Mouse (Mus musculus): Measurements from ENCODE around the gene Slc7a6.

The Slc7a6 gene

GRCm38 (mm10) chr8:106140769-106141168 lies 27.9 kb upstream of the Slc7a6 start:
- DNase-seq (ENCODE audit: low read depth): peak; percentile 92

GRCm38 (mm10) chr8:106145331-106145730 lies 23.3 kb upstream of the Slc7a6 start:
- DNase-seq (ENCODE audit: low read depth): no peak

DNA sequence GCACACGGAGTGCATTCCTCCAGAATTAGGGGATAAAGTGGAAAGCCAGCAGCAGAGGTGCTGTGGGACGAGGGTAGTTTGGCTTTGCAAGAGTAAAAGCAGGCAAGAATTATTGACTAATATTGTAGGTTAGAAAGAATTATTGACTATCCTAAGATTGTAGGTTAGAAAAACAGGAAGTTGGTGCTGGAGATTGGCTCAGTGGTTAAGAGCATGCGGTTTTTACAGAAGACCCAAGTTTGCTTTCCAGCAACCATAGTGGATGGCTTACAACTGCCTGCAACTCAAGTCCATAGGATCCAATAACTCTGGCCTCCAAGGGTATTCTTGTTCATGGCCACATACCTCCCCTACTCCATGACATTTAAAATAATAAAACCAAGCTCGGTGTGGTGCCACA lies 22.6 kb upstream of the Slc7a6 start:
- no peak for DNase-seq (ENCODE audit: low read depth)

- no peak for DNase-seq (ENCODE audit: low read depth)
Measured at GRCm38 (mm10) chr8:106147868-106148565, 20.6 kb upstream of the Slc7a6 start.

DNA sequence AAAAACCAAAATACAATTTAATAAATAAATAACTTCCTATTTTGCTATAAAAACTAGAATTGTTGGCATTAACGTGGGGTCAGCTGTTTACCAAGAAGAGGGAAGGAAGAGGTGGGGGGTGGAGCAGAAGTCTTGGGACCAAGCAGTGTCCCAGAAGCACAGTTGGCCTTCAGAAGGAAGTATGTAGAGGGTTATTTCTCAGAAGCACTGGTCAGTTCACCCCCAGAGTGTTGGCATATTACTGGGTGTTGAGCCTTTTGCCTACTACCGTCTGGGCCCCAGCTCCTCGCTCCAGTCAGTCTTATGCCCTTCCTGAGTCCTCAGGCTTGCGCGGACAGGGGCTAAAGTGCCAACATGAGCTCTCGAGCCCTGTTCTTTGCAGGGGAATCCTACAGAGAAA lies 19.6 kb upstream of the Slc7a6 start:
- no peak for DNase-seq (ENCODE audit: low read depth)

GRCm38 (mm10) chr8:106149801-106150652 lies 18.6 kb upstream of the Slc7a6 start, which contains the start of gene Pla2g15:
Gene Pla2g15 (plus strand): TSS chr8:106150399.
- DNase-seq (ENCODE audit: low read depth): peak; percentile 94

GRCm38 (mm10) chr8:106150653-106151000 lies 18.0 kb upstream of the Slc7a6 start:
- DNase-seq (ENCODE audit: low read depth): no peak

DNA sequence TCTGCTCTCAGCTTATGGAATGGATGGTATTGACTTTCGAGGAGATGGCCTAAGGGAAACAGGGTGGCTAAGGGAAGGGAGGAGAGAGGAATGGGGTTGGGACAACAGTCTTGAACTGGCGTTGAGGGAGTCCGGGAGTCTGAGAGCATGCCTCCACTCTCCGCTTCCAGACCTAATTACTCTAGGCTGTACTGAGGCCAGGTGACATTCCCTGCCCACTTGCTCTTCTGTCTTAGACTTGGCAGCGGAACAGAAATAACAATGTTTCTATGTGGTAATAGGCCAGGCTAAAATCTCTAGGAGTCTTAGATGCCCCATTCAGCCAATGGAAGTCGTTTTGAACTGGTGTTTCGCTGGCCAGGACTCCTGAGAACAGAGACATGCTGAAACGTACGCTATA lies 17.6 kb upstream of the Slc7a6 start:
- no peak for DNase-seq (ENCODE audit: low read depth)

DNA sequence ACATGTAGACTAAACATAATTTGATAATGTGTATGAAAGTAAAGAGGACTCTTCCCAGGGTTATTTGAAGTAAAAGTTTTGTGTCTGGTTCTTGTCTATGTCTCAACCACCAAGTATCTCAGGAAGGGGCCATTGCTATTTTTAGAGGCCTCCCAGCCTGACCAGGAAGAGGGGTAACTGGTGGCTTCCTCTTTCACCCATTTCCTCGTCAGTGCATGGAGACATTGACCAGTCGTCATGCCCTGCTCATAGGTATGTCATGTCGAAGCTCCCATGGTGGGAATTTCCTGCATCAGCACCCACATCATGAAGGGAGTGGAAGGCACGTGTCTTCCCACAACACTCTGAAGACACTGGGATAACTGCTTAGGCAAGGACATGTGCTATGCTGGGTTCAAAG lies 15.8 kb upstream of the Slc7a6 start:
- no peak for DNase-seq (ENCODE audit: low read depth)

GRCm38 (mm10) chr8:106157419-106157818 lies 11.2 kb upstream of the Slc7a6 start:
- DNase-seq (ENCODE audit: low read depth): no peak

DNA sequence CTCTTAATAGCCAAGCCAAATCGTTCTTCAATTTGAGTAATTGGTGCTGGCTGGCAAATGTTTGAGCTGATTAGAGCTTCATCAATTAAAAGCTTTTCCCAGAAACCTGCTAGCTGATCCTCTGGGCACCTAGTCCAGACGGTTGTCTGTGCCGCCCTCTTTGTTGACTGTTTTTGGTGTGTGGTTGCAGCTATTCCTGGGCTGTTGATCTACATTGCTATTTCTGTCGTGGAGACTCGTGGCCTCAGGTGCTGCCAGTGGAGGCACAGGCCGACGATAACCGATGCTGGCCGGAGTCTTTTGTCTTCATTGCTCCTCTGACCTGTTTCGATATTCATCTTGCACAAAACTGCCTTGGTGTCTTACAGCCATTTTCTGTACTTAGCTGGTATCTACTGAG lies 10.3 kb upstream of the Slc7a6 start:
- DNase-seq (ENCODE audit: low read depth): no peak

GRCm38 (mm10) chr8:106159876-106160275 lies 8.8 kb upstream of the Slc7a6 start:
- no peak for DNase-seq (ENCODE audit: low read depth)

- DNase-seq (ENCODE audit: low read depth): no peak
Measured at GRCm38 (mm10) chr8:106163251-106163650, 5.4 kb upstream of the Slc7a6 start.

DNA sequence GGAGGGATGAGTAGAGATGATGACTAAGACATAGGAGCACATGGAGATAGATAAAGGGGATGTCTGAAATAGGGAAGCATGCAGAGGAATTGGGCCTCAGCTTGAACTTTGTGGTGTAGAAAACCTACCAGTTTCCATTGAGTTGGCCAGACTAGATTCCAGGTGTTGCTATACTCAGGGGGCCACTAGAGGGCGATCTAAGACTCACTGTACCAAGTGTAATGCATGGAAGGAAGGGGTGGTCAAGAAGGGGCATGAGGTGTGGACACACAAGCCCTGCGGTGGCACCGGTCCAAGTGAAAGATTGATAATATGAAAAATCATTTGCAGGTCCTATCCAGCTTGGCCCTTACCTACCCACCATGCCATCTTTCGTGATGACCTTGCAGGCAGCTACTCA lies 3.2 kb upstream of the Slc7a6 start:
- DNase-seq (ENCODE audit: low read depth): peak; percentile 85

GRCm38 (mm10) chr8:106169017-106169933 lies 618 bp downstream of the Slc7a6 start:
- no peak for DNase-seq (ENCODE audit: low read depth)

- DNase-seq (ENCODE audit: low read depth): peak; percentile 38
Measured at GRCm38 (mm10) chr8:106169934-106170480, 1.4 kb downstream of the Slc7a6 start.

- no peak for DNase-seq (ENCODE audit: low read depth)
Measured at GRCm38 (mm10) chr8:106173566-106173965, 4.9 kb downstream of the Slc7a6 start.

- DNase-seq (ENCODE audit: low read depth): no peak
Measured at GRCm38 (mm10) chr8:106176891-106177290, 8.2 kb downstream of the Slc7a6 start.

DNA sequence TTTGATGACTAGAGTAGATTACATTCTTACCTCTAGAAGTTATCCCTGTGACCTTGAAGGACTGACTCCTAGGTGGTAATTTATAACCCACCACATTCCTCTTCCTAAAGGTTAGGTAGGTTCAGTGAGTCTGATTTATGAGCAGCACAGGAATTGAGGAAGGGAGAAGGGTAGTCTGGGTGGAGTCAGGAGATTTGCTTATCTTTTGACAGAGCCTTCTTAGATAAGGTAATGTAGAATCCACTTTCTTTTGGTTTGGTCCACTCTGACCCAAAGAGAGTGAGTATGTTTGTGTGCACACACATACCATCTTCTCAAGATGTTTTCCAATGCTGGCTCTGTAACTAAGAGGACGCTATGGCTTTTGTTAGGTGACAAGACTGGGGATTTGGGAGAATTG lies 8.9 kb downstream of the Slc7a6 start:
- no peak for DNase-seq (ENCODE audit: low read depth)

GRCm38 (mm10) chr8:106178428-106178827 lies 9.8 kb downstream of the Slc7a6 start:
- no peak for DNase-seq (ENCODE audit: low read depth)

DNA sequence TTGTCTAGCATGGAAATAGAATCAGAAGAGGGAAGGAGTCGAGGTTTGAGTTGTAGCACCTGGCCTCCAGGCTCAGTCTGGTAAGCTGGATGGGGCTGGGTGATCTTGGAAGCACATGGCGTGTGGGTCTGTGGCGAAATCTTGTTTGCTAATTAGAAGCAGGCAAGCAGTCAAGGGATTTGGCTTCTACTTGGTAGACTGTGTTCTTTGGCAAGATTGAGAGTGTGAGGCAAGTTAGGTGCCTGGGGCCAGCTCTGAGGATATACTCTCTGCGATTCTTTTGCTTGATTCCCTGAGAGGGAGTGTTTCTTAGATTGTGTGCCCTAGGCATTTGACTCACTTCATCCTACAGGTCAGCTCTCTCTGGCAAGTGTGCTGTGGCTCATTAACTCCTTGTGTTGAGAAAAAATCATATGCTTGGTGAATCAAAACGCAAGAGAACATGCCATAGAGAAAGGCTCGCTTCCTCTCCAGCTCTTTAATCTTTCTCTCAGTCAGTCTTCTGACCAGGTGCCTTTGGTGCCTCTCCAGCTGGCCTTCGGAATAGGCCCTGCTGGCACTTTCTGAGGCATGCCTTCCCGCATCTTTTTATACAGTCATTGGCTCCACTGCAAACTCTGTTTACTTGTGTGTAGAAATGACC lies 17.1 kb downstream of the Slc7a6 start:
- no peak for DNase-seq (ENCODE audit: low read depth)

DNA sequence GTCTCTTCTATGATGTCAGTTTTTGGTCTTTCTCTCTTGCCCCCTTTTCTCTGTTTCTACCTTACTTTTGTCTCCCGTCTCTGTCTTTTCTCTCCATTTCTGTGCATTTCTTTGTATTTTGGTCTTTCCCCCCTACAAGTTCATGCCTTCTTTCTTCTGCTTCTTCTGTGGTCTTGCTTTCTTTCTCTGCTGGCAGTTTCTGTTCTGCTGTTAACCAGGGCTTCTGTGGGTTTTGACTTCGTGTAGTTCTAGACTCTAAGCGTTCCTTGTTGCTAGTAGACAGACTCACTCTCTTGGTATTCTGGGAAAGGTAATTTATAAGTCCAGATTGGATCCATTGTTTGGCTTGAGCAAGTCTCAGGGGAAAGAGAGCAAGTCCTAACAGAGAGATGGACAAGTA lies 17.7 kb downstream of the Slc7a6 start:
- DNase-seq (ENCODE audit: low read depth): no peak

Measured in naive thymus-derived CD4-positive, alpha-beta T cell, adult 2 months (primary cell).